Mouse (Mus musculus) myocyte (in vitro differentiated cells): ENCODE measurements around the gene Zfp949.

Experiments used
- E2F4 ChIP-seq: IDR thresholded peaks from one replicate; pipeline ENCODE4 v1.6.1; 2011; ENCODE audit warnings: mild to moderate bottlenecking, control low read depth, moderate library complexity; ENCODE audit not compliant: insufficient read depth
- POLR2A ChIP-seq: IDR thresholded peaks from one replicate; pipeline ENCODE4 v1.6.1; 2011; ENCODE audit warnings: low read depth, mild to moderate bottlenecking, control low read depth, moderate library complexity; ENCODE audit not compliant: insufficient read length

DNA sequence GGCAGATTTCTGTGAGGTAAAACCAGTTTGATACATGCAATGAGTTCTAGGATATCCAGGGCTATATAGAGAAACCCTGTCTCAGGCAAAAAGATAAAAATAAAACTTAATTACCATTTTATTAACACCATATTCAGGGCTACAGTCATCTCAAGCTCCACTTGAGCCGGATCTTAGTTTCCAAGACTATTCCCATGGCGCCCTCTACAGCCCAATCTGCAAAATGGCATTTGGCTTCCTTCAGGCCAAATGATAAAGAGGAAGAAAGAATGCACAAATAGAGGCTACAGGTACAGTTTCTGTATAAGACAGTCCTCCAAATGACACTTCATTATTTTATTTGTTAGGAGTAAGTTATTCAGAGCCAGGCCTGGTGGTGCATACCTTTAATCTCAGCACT, 1.7 kb upstream of the Zfp949 start:
- TF ChIP-seq E2F4 = no peak
- TF ChIP-seq POLR2A = no peak
